Mouse (Mus musculus) forebrain, embryonic 14.5 days (tissue): ENCODE measurements around the gene Hsf3. TPM values are rescaled to one million over a fixed set of nuclear protein-coding genes. Genes with fewer than 3 reads are reported as not detected.
"Not testable (repeated sequence)": the region's sequence is repeated elsewhere in the genome, so short reads cannot be mapped to it uniquely, and the experiment has no call there.

Experiments
- ATAC-seq: fragments of 200-750 bp; cut with Nextera tagmentation; 2 replicates; pipeline ENCODE4 v1.8.0; 2017; ENCODE audit warnings: mild to moderate bottlenecking, moderate library complexity
- DNase-seq: peaks from one replicate; pipeline ENCODE4 v3.0.0-alpha.2; 2015; ENCODE audit warnings: low spot score
- H3K27ac ChIP-seq: fragments of 300-500 bp; sonication (generic); 2 replicates; pipeline ENCODE4 v1.5.1; 2014; ENCODE audit warnings: low read depth, mild to moderate bottlenecking, control low read depth, low read length, moderate library complexity
- H3K27me3 ChIP-seq: fragments of 300-500 bp; sonication (generic); replicated peaks from 2 replicates; pipeline ENCODE4 v1.6.1; 2014; ENCODE audit warnings: low read length, control low read depth, mixed read lengths; ENCODE audit not compliant: control insufficient read depth, insufficient read depth
- H3K36me3 ChIP-seq: fragments of 300-500 bp; sonication (generic); 2 replicates; pipeline ENCODE4 v1.6.1; 2014; ENCODE audit warnings: low read length, control low read depth; ENCODE audit not compliant: control insufficient read depth, insufficient read depth
- H3K4me1 ChIP-seq: fragments of 300-500 bp; sonication (generic); 2 replicates; pipeline ENCODE4 v1.6.1; 2014; ENCODE audit warnings: antibody characterized with exemption, low read length, control low read depth; ENCODE audit not compliant: control insufficient read depth, insufficient read depth
- H3K4me2 ChIP-seq: fragments of 300-500 bp; sonication (generic); 2 replicates; pipeline ENCODE4 v1.6.1; 2014; ENCODE audit warnings: mild to moderate bottlenecking, control low read depth, low read length
- H3K4me3 ChIP-seq: fragments of 300-500 bp; sonication (generic); 2 replicates; pipeline ENCODE4 v1.5.1; 2014; ENCODE audit warnings: low read depth, low read length, control low read depth
- H3K9ac ChIP-seq: fragments of 300-500 bp; sonication (generic); 2 replicates; pipeline ENCODE4 v1.6.1; 2014; ENCODE audit warnings: mild to moderate bottlenecking, low read length, control low read depth, moderate library complexity
- H3K9me3 ChIP-seq: fragments of 300-500 bp; sonication (generic); replicated peaks from 2 replicates; pipeline ENCODE4 v1.6.1; 2016; ENCODE audit warnings: low read length, control low read depth, mixed read lengths; ENCODE audit not compliant: control insufficient read depth
- WGBS: fragments of 180-500 bp; shearing (Covaris S2); extraction: QIAGEN DNeasy Blood & Tissue Kit; methylation state at CpG from one replicate; pipeline ENCODE4 v1.1.7; 2014; 5-methylcytosine and 5-hydroxymethylcytosine counted together
- polyA plus RNA-seq: library from polyadenylated mRNA; unstranded; fragments of >200 nt; fragmentation: Nextera tagmentation; extraction: Ambion mirVana; gene quantifications from 2 replicates; pipeline ENCODE4 v1.2.1, GENCODE M21; 2014

The Hsf3 gene
- polyA plus RNA-seq, result not detected in 2 replicates

- no peak; the same call in 1 of the 2 replicates for ATAC-seq
Observed at GRCm38 (mm10) chrX:96456201-96456963, at the start of gene Hsf3. Gene Hsf3, minus strand, starts transcription at chrX:96456294.

GRCm38 (mm10) chrX:96501580-96501979, 45.5 kb upstream of the Hsf3 start:
- Histone ChIP-seq H3K27me3 (no peaks in the 10 kb centered on the region), H3K4me2 (no peak overlapping the region), H3K4me1 (no peaks in the 10 kb centered on the region), H3K9me3 (no peaks in the 10 kb centered on the region), H3K36me3 (no peaks in the 10 kb centered on the region), H3K4me3 (no peak overlapping the region), H3K9ac (no peak overlapping the region), H3K27ac (no peak overlapping the region)
- ATAC-seq (no peak), DNase-seq (peak; percentile 5)
- WGBS, result 70% methylated on average over 1 of the region's 1 CpGs

More at GRCm38 (mm10) chrX:96456201-96456963, at the start of gene Hsf3:
- peak; percentile 5 for DNase-seq
- Histone ChIP-seq H3K27me3 (no peaks in the 10 kb centered on the region), H3K4me3 (no peak within 1 kb of the TSS), H3K4me1 (no peaks in the 10 kb centered on the region), H3K9me3 (no peaks in the 10 kb centered on the region), H3K36me3 (no peaks in the 10 kb centered on the region), H3K27ac (no peak within 1 kb of the TSS), H3K4me2 (0 out of 2 replicates have a peak within 1 kb of the TSS, but pooled peaks have one; percentile 3), H3K9ac (no peak within 1 kb of the TSS)
- 26% methylated on average over 9 of the region's 9 CpGs for WGBS

GRCm38 (mm10) chrX:96455149-96455548, 945 bp downstream of the Hsf3 start, which contains the start of gene Heph:
Gene Heph, plus strand, starts transcription at chrX:96455359.
- no peaks in the 10 kb centered on the region for H3K27me3 ChIP-seq
- H3K9ac ChIP-seq, result no peak within 1 kb of the TSS
- no peak within 1 kb of the TSS for H3K27ac ChIP-seq
- 65% methylated on average over 2 of the region's 2 CpGs for WGBS
- H3K9me3 ChIP-seq, result no peaks in the 10 kb centered on the region
- no peak within 1 kb of the TSS for H3K4me2 ChIP-seq
- H3K4me3 ChIP-seq, result no peak within 1 kb of the TSS
- H3K36me3 ChIP-seq, result no peaks in the 10 kb centered on the region
- ATAC-seq (no peak), DNase-seq (no peak)
- H3K4me1 ChIP-seq, result no peaks in the 10 kb centered on the region

- Histone ChIP-seq H3K9me3 (no peaks in the 10 kb centered on the region), H3K4me1 (no peaks in the 10 kb centered on the region), H3K27ac (no peak overlapping the region), H3K4me2 (no peak overlapping the region), H3K9ac (no peak overlapping the region), H3K4me3 (no peak overlapping the region), H3K36me3 (no peaks in the 10 kb centered on the region), H3K27me3 (no peaks in the 10 kb centered on the region)
- DNase-seq (no peak), ATAC-seq (no peak)
Observed at GRCm38 (mm10) chrX:96419383-96419782, 36.7 kb downstream of the Hsf3 start.

GRCm38 (mm10) chrX:96417733-96418132, 38.4 kb downstream of the Hsf3 start:
- no peaks in the 10 kb centered on the region for H3K9me3 ChIP-seq
- H3K36me3 ChIP-seq, result no peaks in the 10 kb centered on the region
- no peak for DNase-seq
- ATAC-seq, result no peak
- no peak overlapping the region for H3K27ac ChIP-seq
- H3K27me3 ChIP-seq, result no peaks in the 10 kb centered on the region
- no peak overlapping the region for H3K4me3 ChIP-seq
- H3K4me2 ChIP-seq, result no peak overlapping the region
- no peak overlapping the region for H3K9ac ChIP-seq
- 52% methylated on average over 1 of the region's 1 CpGs for WGBS
- H3K4me1 ChIP-seq, result no peaks in the 10 kb centered on the region

- no peak overlapping the region for H3K27ac ChIP-seq
- no peak overlapping the region for H3K9ac ChIP-seq
- H3K4me1 ChIP-seq, result no peaks in the 10 kb centered on the region
- ATAC-seq (no peak), DNase-seq (no peak)
- no peak overlapping the region for H3K4me3 ChIP-seq
- no peaks in the 10 kb centered on the region for H3K9me3 ChIP-seq
- no peaks in the 10 kb centered on the region for H3K27me3 ChIP-seq
- H3K4me2 ChIP-seq, result no peak overlapping the region
- WGBS, result 97% methylated on average over 1 of the region's 1 CpGs
- H3K36me3 ChIP-seq, result no peaks in the 10 kb centered on the region
Observed at GRCm38 (mm10) chrX:96416970-96417369, 39.1 kb downstream of the Hsf3 start.

- H3K27ac ChIP-seq, H3K36me3 ChIP-seq, H3K27me3 ChIP-seq, H3K4me3 ChIP-seq, H3K4me2 ChIP-seq, H3K9me3 ChIP-seq, DNase-seq, H3K9ac ChIP-seq, H3K4me1 ChIP-seq, ATAC-seq: not testable (repeated sequence)
- WGBS, result 79% methylated on average over 4 of the region's 4 CpGs
Observed at GRCm38 (mm10) chrX:96415351-96415750, 40.7 kb downstream of the Hsf3 start.

GRCm38 (mm10) chrX:96339108-96339507, 117.0 kb downstream of the Hsf3 start:
- ATAC-seq, result no peak
- Histone ChIP-seq H3K4me3 (no peak overlapping the region), H3K27me3 (no peaks in the 10 kb centered on the region), H3K9ac (no peak overlapping the region), H3K4me2 (no peak overlapping the region), H3K27ac (no peak overlapping the region), H3K36me3 (no peaks in the 10 kb centered on the region), H3K4me1 (no peaks in the 10 kb centered on the region), H3K9me3 (no peaks in the 10 kb centered on the region)
- no peak for DNase-seq
- 75% methylated on average over 2 of the region's 2 CpGs for WGBS

GRCm38 (mm10) chrX:96329764-96330163, 126.3 kb downstream of the Hsf3 start:
- WGBS, result 55% methylated on average over 4 of the region's 4 CpGs
- ATAC-seq, result no peak

More at GRCm38 (mm10) chrX:96329764-96330163, 126.3 kb downstream of the Hsf3 start:
- Histone ChIP-seq H3K9me3 (no peaks in the 10 kb centered on the region), H3K27ac (no peak overlapping the region), H3K36me3 (no peaks in the 10 kb centered on the region), H3K4me2 (no peak overlapping the region), H3K4me3 (no peak overlapping the region), H3K4me1 (no peaks in the 10 kb centered on the region), H3K9ac (no peak overlapping the region), H3K27me3 (no peaks in the 10 kb centered on the region)
- peak; percentile 22 for DNase-seq
